Mouse (Mus musculus): ENCODE results near the gene Nap1l5. TPM values are rescaled to one million over a fixed set of nuclear protein-coding genes. Genes with fewer than 3 reads are reported as not detected.

The Nap1l5 gene
- not detected in 2 replicates for polyA plus RNA-seq (2012)

DNA sequence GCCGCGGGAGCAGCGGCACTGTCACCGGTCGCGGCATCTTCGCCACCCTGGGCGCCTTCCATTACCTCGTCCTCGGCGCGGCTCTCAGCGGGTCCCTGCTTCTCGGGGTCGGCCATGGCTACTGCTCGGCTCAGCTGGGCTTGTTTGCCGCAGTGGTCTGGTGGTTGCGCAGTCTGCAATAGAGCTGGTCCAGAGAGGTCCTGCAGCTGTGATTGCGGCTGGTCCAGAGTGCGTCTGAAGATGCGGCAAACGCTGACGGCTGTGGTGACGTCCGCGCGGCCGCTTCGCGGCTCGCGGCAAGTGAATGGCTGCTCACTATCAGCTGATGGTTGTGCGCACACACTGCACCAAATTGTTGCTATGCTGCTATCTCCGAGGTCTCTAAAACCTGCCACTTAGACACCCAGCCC is at the start of gene Nap1l5:
TSS of gene Nap1l5 (minus strand) at position 225 of the 410 bp plus-strand sequence.
- no peaks in the 10 kb centered on the region for H3K4me1 ChIP-seq (ENCODE audit: control insufficient read depth)
- no peaks in the 10 kb centered on the region for H3K36me3 ChIP-seq (ENCODE audit: control insufficient read depth)
- H3K27me3 ChIP-seq (ENCODE audit: control insufficient read depth) = peaks cover 14% of the 10 kb centered on the region
- no peak within 1 kb of the TSS for H3K4me3 ChIP-seq (replicated peaks)
- TF ChIP-seq GATA1 (IDR thresholded peaks at IDR 0.05; ENCODE audit: low read length) = no peak
- no peak for TF ChIP-seq TAL1 (IDR thresholded peaks at IDR 0.05; ENCODE audit: low read length)
- peaks cover 3% of the 10 kb centered on the region; the same call in 1 of the 2 replicates for H3K9me3 ChIP-seq (ENCODE audit: control insufficient read depth, low read length)

DNA sequence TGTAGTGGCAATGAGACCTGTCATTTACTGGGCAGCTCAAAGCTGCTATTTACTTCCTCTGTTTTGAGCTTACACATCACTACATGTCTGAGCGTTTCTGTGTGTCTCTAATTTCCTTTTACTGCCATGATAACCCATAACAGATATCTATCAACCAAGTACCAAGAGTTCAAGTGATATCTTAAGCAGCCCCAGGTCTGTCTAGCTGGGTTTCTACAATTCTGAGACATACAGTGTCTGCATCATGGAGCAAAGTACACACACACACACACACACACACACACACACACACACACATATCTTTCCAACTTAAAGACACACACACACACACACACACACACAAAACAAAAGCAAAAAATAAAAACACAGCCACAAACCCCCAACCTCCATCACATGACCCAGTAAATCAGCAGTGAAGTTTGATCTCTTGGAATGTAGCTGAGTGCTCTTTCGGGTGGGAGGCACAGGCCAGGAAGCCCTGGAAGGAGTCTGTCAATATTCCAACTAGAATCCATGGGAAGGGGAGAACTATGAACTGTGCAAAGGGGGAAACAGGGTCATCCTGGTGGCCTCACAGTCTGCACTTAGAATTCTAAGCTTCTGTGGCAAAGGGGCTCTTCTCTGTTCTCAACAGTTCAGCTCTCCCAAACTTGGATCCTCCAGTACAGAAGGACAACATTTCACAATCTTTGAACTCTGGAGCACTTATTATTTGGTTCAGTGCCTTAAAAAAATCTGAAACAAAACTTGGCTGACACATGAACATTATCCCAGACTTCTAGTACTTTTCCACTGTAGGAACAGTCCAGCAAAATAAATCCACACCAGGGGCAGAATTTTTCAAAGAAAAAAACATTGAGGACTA is 44.5 kb upstream of the Nap1l5 start:
- Histone ChIP-seq H3K36me3 (ENCODE audit: control insufficient read depth) (no peaks in the 10 kb centered on the region), H3K4me1 (ENCODE audit: control insufficient read depth) (no peaks in the 10 kb centered on the region), H3K27me3 (ENCODE audit: control insufficient read depth) (no peaks in the 10 kb centered on the region), H3K4me3 (replicated peaks) (no peak overlapping the region), H3K9me3 (ENCODE audit: control insufficient read depth, low read length) (peaks cover 3% of the 10 kb centered on the region; the same call in 1 of the 2 replicates)
- no peak for TF ChIP-seq TAL1 (IDR thresholded peaks at IDR 0.05; ENCODE audit: low read length)
- TF ChIP-seq GATA1 (IDR thresholded peaks at IDR 0.05; ENCODE audit: low read length) = no peak

DNA sequence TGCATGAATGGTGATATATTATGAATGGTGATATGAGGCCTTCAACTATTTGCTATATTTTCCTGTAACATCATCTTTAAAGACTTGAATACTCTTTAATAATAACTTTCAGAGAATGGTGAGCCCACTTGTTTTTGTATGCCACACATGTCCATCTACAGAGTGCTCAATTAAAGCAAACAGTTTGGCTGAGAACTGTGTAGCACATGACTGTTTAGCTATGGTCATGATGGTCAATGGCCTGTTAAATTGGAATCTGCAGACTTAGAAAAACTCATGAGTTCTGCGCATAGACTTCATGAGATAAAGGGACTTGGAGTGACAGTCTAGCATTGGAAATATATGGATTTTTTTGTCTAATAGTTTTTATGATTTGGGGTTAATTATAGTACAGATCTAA is 43.5 kb upstream of the Nap1l5 start:
- no peaks in the 10 kb centered on the region for H3K36me3 ChIP-seq (ENCODE audit: control insufficient read depth)
- no peak overlapping the region for H3K4me3 ChIP-seq (replicated peaks)
- peaks cover 3% of the 10 kb centered on the region; the same call in 1 of the 2 replicates for H3K9me3 ChIP-seq (ENCODE audit: control insufficient read depth, low read length)
- H3K4me1 ChIP-seq (ENCODE audit: control insufficient read depth) = no peaks in the 10 kb centered on the region
- TF ChIP-seq GATA1 (IDR thresholded peaks at IDR 0.05; ENCODE audit: low read length) (no peak), TAL1 (IDR thresholded peaks at IDR 0.05; ENCODE audit: low read length) (no peak)
- H3K27me3 ChIP-seq (ENCODE audit: control insufficient read depth) = no peaks in the 10 kb centered on the region

DNA sequence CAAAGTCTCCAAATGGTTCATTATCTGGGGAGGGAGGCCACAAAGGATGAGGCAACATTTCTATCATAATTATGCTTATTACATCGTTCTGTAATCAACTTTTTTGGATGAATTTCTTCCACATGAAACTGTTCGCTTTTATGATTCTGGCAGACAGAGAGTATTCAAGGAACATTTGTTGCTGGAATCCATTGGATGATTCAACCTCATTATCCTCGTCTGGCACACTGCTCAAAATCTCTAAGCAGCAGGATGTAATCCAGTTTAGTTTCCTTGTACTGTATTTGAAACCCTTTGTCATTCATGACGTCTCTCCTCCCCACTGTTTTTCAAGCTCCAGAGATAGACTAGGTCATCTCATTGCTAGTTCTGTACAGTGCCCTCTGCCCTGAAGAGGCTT is 40.0 kb upstream of the Nap1l5 start:
- Histone ChIP-seq H3K27me3 (ENCODE audit: control insufficient read depth) (no peaks in the 10 kb centered on the region), H3K4me3 (replicated peaks) (no peak overlapping the region), H3K36me3 (ENCODE audit: control insufficient read depth) (no peaks in the 10 kb centered on the region), H3K4me1 (ENCODE audit: control insufficient read depth) (no peaks in the 10 kb centered on the region), H3K9me3 (ENCODE audit: control insufficient read depth, low read length) (peaks cover 3% of the 10 kb centered on the region; the same call in 1 of the 2 replicates)
- TF ChIP-seq GATA1 (IDR thresholded peaks at IDR 0.05; ENCODE audit: low read length) = no peak
- no peak for TF ChIP-seq TAL1 (IDR thresholded peaks at IDR 0.05; ENCODE audit: low read length)

DNA sequence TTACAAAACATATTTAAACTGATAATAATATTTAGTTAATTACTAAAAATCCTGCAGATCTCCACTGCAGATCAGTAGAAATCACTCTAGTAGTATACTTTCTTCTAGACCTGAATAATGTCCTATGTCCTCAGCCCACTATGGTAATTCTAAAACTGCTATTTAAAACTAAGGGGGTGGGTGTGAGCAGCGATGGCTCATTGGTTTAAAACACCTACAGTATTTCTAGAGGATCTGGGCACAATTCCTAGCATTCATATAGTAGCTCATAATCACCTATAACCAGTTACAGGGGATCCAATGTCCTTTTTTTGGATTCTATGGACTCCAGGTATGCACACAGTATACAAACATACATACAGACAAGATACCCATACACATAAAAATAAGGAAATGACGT is 39.4 kb upstream of the Nap1l5 start:
- H3K4me3 ChIP-seq (replicated peaks) = no peak overlapping the region
- TF ChIP-seq TAL1 (IDR thresholded peaks at IDR 0.05; ENCODE audit: low read length) = no peak
- no peaks in the 10 kb centered on the region for H3K36me3 ChIP-seq (ENCODE audit: control insufficient read depth)
- H3K9me3 ChIP-seq (ENCODE audit: control insufficient read depth, low read length) = peaks cover 3% of the 10 kb centered on the region; the same call in 1 of the 2 replicates
- no peaks in the 10 kb centered on the region for H3K27me3 ChIP-seq (ENCODE audit: control insufficient read depth)
- no peaks in the 10 kb centered on the region for H3K4me1 ChIP-seq (ENCODE audit: control insufficient read depth)

DNA sequence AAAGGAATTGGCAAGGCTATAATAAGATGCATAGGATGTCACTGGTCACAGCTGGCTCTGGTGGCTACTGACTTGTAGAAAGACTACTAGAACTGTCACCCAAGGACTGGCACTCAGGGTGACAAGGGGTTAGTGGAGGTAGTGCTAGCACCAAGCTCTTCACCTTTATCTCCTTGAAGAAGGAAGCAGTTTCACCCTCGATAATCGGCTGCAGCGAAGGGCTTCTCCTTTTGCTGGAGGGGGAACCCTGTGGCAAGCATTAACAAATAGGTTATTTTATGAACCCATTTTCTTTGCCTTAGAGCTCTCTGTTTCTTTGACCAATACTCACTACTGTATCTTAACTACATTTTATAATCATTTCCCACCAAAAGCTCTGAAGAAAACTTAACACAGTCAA is 37.1 kb upstream of the Nap1l5 start:
- Histone ChIP-seq H3K9me3 (ENCODE audit: control insufficient read depth, low read length) (peaks cover 3% of the 10 kb centered on the region; the same call in 1 of the 2 replicates), H3K36me3 (ENCODE audit: control insufficient read depth) (no peaks in the 10 kb centered on the region), H3K27me3 (ENCODE audit: control insufficient read depth) (no peaks in the 10 kb centered on the region), H3K4me3 (replicated peaks) (no peak overlapping the region), H3K4me1 (ENCODE audit: control insufficient read depth) (no peaks in the 10 kb centered on the region)
- no peak for TF ChIP-seq GATA1 (IDR thresholded peaks at IDR 0.05; ENCODE audit: low read length)
- TF ChIP-seq TAL1 (IDR thresholded peaks at IDR 0.05; ENCODE audit: low read length) = no peak

DNA sequence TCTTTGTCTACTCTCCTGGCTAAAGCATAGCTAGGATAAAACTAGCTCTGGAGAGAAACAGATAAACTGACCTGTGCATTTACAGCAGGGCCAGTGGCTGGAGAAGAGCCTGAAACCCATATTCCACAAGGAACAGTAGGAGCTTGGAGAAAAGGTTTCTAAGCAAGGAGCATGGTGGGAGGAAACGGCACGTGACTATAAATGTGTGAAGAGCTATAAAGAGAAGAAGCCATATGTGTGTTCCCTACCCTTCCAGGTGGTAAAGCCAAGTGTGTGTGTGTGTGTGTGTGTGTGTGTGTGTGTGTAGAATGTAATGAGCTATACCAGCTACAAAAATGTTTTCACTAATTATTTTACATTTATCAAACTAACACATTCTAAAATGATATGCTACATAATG is 35.4 kb upstream of the Nap1l5 start:
- no peaks in the 10 kb centered on the region for H3K4me1 ChIP-seq (ENCODE audit: control insufficient read depth)
- H3K9me3 ChIP-seq (ENCODE audit: control insufficient read depth, low read length) = no peaks in the 10 kb centered on the region
- no peak overlapping the region for H3K4me3 ChIP-seq (replicated peaks)
- no peaks in the 10 kb centered on the region for H3K27me3 ChIP-seq (ENCODE audit: control insufficient read depth)
- TF ChIP-seq TAL1 (IDR thresholded peaks at IDR 0.05; ENCODE audit: low read length) (no peak), GATA1 (IDR thresholded peaks at IDR 0.05; ENCODE audit: low read length) (no peak)
- H3K36me3 ChIP-seq (ENCODE audit: control insufficient read depth) = no peaks in the 10 kb centered on the region

DNA sequence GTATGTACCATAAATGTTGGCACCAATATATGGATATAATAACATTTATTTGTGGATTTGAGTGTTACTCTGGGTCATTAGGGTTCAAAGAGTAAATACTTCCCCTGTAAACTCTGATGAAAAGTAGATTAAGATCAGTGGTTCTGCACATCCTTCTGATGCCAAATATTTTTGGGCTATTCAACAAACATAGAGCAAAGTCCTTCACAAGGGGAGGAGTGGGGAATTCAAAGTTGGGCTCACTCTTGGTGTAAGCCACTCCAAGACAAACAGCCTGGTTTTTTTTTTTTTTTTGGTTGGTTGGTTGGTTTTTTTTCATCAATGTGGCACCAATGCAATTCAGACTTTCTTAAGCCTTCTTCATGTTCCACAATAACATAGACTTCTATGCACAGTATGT is 30.9 kb upstream of the Nap1l5 start:
- Histone ChIP-seq H3K36me3 (ENCODE audit: control insufficient read depth) (no peaks in the 10 kb centered on the region), H3K9me3 (ENCODE audit: control insufficient read depth, low read length) (no peaks in the 10 kb centered on the region), H3K4me1 (ENCODE audit: control insufficient read depth) (no peaks in the 10 kb centered on the region), H3K4me3 (replicated peaks) (no peak overlapping the region), H3K27me3 (ENCODE audit: control insufficient read depth) (no peaks in the 10 kb centered on the region)
- TF ChIP-seq GATA1 (IDR thresholded peaks at IDR 0.05; ENCODE audit: low read length) (no peak), TAL1 (IDR thresholded peaks at IDR 0.05; ENCODE audit: low read length) (no peak)

DNA sequence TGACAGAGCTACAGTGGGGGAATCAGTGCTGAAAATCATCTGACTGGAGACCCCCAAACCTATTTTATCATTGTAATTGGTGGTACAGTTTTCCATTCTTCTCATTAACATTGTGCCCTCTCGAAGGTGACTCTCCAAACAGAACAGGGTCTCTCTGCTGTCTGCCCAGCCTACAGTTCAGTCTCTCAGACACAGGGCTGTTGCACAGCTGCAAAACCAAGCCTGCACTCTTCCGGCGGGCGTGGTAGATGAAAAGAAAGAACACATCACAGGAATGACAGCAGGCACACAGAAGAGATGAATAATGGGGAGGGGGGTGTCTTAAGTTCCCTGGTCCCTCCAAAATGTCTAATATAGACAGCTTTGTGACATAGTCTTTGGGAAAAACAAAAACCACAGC is 27.3 kb upstream of the Nap1l5 start:
- H3K4me1 ChIP-seq (ENCODE audit: control insufficient read depth) = no peaks in the 10 kb centered on the region
- H3K4me3 ChIP-seq (replicated peaks) = no peak overlapping the region
- no peak for TF ChIP-seq TAL1 (IDR thresholded peaks at IDR 0.05; ENCODE audit: low read length)
- TF ChIP-seq GATA1 (IDR thresholded peaks at IDR 0.05; ENCODE audit: low read length) = no peak

More for the DNA sequence above, 27.3 kb upstream of the Nap1l5 start:
- Histone ChIP-seq H3K9me3 (ENCODE audit: control insufficient read depth, low read length) (no peaks in the 10 kb centered on the region), H3K36me3 (ENCODE audit: control insufficient read depth) (no peaks in the 10 kb centered on the region), H3K27me3 (ENCODE audit: control insufficient read depth) (no peaks in the 10 kb centered on the region)

Data from erythroblast, embryonic 14.5 days (primary cell).